Mouse (Mus musculus): Measurements from ENCODE around the gene Xpc. TPM values are rescaled to one million over a fixed set of nuclear protein-coding genes. Genes with fewer than 3 reads are reported as not detected.

Xpc gene
- polyA plus RNA-seq, 1 experiment, result 17.1 TPM

- no peak for TF ChIP-seq POLR2A (IDR thresholded peaks at IDR 0.05; ENCODE audit: borderline replicate concordance, control insufficient read depth, low read depth, low read length)
- TF ChIP-seq CTCF (IDR thresholded peaks at IDR 0.05; ENCODE audit: control insufficient read depth, insufficient read depth, low read length), result no peak
- peaks cover 5% of the 10 kb centered on the region; the same call in 1 of the 2 replicates for H3K4me1 ChIP-seq (ENCODE audit: control insufficient read depth, insufficient read depth, low read length)
- H3K4me3 ChIP-seq (replicated peaks; ENCODE audit: control insufficient read depth, low read depth, low read length), result no peak overlapping the region
- H3K27ac ChIP-seq (ENCODE audit: control insufficient read depth, insufficient read depth, low read depth, low read length, poor library complexity), result no peak overlapping the region; the same call in 1 of the 2 replicates
- 61% methylated on average over 8 of the region's 8 CpGs for WGBS
Measured at GRCm38 (mm10) chr6:91494526-91494925, 21.2 kb downstream of the Xpc start.

GRCm38 (mm10) chr6:91493053-91493452 is 22.6 kb downstream of the Xpc start:
- peak; percentile 9; the same call in 1 of the 2 replicates for TF ChIP-seq POLR2A (IDR thresholded peaks at IDR 0.05; ENCODE audit: borderline replicate concordance, control insufficient read depth, low read depth, low read length)
- no peak for TF ChIP-seq CTCF (IDR thresholded peaks at IDR 0.05; ENCODE audit: control insufficient read depth, insufficient read depth, low read length)
- peak overlapping the region; percentile 63 for H3K4me3 ChIP-seq (replicated peaks; ENCODE audit: control insufficient read depth, low read depth, low read length)
- H3K4me1 ChIP-seq (ENCODE audit: control insufficient read depth, insufficient read depth, low read length), result peaks cover 5% of the 10 kb centered on the region; the same call in 1 of the 2 replicates
- WGBS, result 22% methylated on average over 10 of the region's 10 CpGs
- peak overlapping the region; percentile 51 for H3K27ac ChIP-seq (ENCODE audit: control insufficient read depth, insufficient read depth, low read depth, low read length, poor library complexity)

GRCm38 (mm10) chr6:91491004-91491403 is 24.7 kb downstream of the Xpc start:
- H3K4me1 ChIP-seq (ENCODE audit: control insufficient read depth, insufficient read depth, low read length), result peaks cover 5% of the 10 kb centered on the region; the same call in 1 of the 2 replicates
- WGBS, result 54% methylated on average over 6 of the region's 6 CpGs
- no peak overlapping the region for H3K27ac ChIP-seq (ENCODE audit: control insufficient read depth, insufficient read depth, low read depth, low read length, poor library complexity)
- no peak overlapping the region for H3K4me3 ChIP-seq (replicated peaks; ENCODE audit: control insufficient read depth, low read depth, low read length)
- TF ChIP-seq POLR2A (IDR thresholded peaks at IDR 0.05; ENCODE audit: borderline replicate concordance, control insufficient read depth, low read depth, low read length), result no peak
- TF ChIP-seq CTCF (IDR thresholded peaks at IDR 0.05; ENCODE audit: control insufficient read depth, insufficient read depth, low read length), result no peak

- peaks cover 5% of the 10 kb centered on the region; the same call in 1 of the 2 replicates for H3K4me1 ChIP-seq (ENCODE audit: control insufficient read depth, insufficient read depth, low read length)
- no peak for TF ChIP-seq CTCF (IDR thresholded peaks at IDR 0.05; ENCODE audit: control insufficient read depth, insufficient read depth, low read length)
- no peak for TF ChIP-seq POLR2A (IDR thresholded peaks at IDR 0.05; ENCODE audit: borderline replicate concordance, control insufficient read depth, low read depth, low read length)
- peak overlapping the region; percentile 41 for H3K4me3 ChIP-seq (replicated peaks; ENCODE audit: control insufficient read depth, low read depth, low read length)
- whole genome bisulfite sequencing, result 60% methylated on average over 10 of the region's 10 CpGs
- H3K27ac ChIP-seq (ENCODE audit: control insufficient read depth, insufficient read depth, low read depth, low read length, poor library complexity), result peak overlapping the region; percentile 35
Measured at GRCm38 (mm10) chr6:91489872-91490271, 25.8 kb downstream of the Xpc start.

- TF ChIP-seq POLR2A (IDR thresholded peaks at IDR 0.05; ENCODE audit: borderline replicate concordance, control insufficient read depth, low read depth, low read length) (no peak), CTCF (IDR thresholded peaks at IDR 0.05; ENCODE audit: control insufficient read depth, insufficient read depth, low read length) (no peak)
- 43% methylated on average over 9 of the region's 9 CpGs for WGBS
- Histone ChIP-seq H3K27ac (ENCODE audit: control insufficient read depth, insufficient read depth, low read depth, low read length, poor library complexity) (peak overlapping the region; percentile 52; the same call in 1 of the 2 replicates), H3K4me1 (ENCODE audit: control insufficient read depth, insufficient read depth, low read length) (peaks cover 3% of the 10 kb centered on the region; the same call in 1 of the 2 replicates), H3K4me3 (replicated peaks; ENCODE audit: control insufficient read depth, low read depth, low read length) (peak overlapping the region; percentile 25)
Measured at GRCm38 (mm10) chr6:91488496-91489212, 27.0 kb downstream of the Xpc start.

GRCm38 (mm10) chr6:91486736-91487453 is 28.8 kb downstream of the Xpc start:
- Histone ChIP-seq H3K4me1 (ENCODE audit: control insufficient read depth, insufficient read depth, low read length) (no peaks in the 10 kb centered on the region; the same call in 1 of the 2 replicates), H3K4me3 (replicated peaks; ENCODE audit: control insufficient read depth, low read depth, low read length) (no peak overlapping the region), H3K27ac (ENCODE audit: control insufficient read depth, insufficient read depth, low read depth, low read length, poor library complexity) (no peak overlapping the region)
- 84% methylated on average over 15 of the region's 15 CpGs for whole genome bisulfite sequencing
- TF ChIP-seq POLR2A (IDR thresholded peaks at IDR 0.05; ENCODE audit: borderline replicate concordance, control insufficient read depth, low read depth, low read length), result no peak
- TF ChIP-seq CTCF (IDR thresholded peaks at IDR 0.05; ENCODE audit: control insufficient read depth, insufficient read depth, low read length), result no peak

- Histone ChIP-seq H3K4me1 (ENCODE audit: control insufficient read depth, insufficient read depth, low read length) (no peaks in the 10 kb centered on the region), H3K27ac (ENCODE audit: control insufficient read depth, insufficient read depth, low read depth, low read length, poor library complexity) (no peak overlapping the region), H3K4me3 (replicated peaks; ENCODE audit: control insufficient read depth, low read depth, low read length) (no peak overlapping the region)
- TF ChIP-seq CTCF (IDR thresholded peaks at IDR 0.05; ENCODE audit: control insufficient read depth, insufficient read depth, low read length) (no peak), POLR2A (IDR thresholded peaks at IDR 0.05; ENCODE audit: borderline replicate concordance, control insufficient read depth, low read depth, low read length) (no peak)
- WGBS, result 81% methylated on average over 2 of the region's 2 CpGs
Measured at GRCm38 (mm10) chr6:91483371-91483770, 32.3 kb downstream of the Xpc start.

- no peak overlapping the region for H3K4me3 ChIP-seq (replicated peaks; ENCODE audit: control insufficient read depth, low read depth, low read length)
- no peak overlapping the region for H3K27ac ChIP-seq (ENCODE audit: control insufficient read depth, insufficient read depth, low read depth, low read length, poor library complexity)
- TF ChIP-seq CTCF (IDR thresholded peaks at IDR 0.05; ENCODE audit: control insufficient read depth, insufficient read depth, low read length) (no peak), POLR2A (IDR thresholded peaks at IDR 0.05; ENCODE audit: borderline replicate concordance, control insufficient read depth, low read depth, low read length) (no peak)
- no peaks in the 10 kb centered on the region for H3K4me1 ChIP-seq (ENCODE audit: control insufficient read depth, insufficient read depth, low read length)
- WGBS, result 70% methylated on average over 2 of the region's 2 CpGs
Measured at GRCm38 (mm10) chr6:91476541-91476940, 39.1 kb downstream of the Xpc start.

All from bone marrow, adult 2 months (tissue).